Mouse (Mus musculus): Measurements from ENCODE around the gene March10.
A peak's percentile ranks its signal among the peaks of the same experiment; 100 is the strongest.

The March10 gene

GRCm38 (mm10) chr11:105352954-105353890, 103.3 kb downstream of the March10 start:
- DNase-seq (ENCODE audit: low read depth) = no peak

GRCm38 (mm10) chr11:105352152-105352551, 104.4 kb downstream of the March10 start:
- no peak for DNase-seq (ENCODE audit: low read depth)

GRCm38 (mm10) chr11:105350643-105351042, 105.9 kb downstream of the March10 start:
- no peak for DNase-seq (ENCODE audit: low read depth)

- DNase-seq (ENCODE audit: low read depth) = no peak
These were observed 106.7 kb downstream of the March10 start for GRCm38 (mm10) chr11:105349780-105350324.

- DNase-seq (ENCODE audit: low read depth) = no peak
These were observed 108.0 kb downstream of the March10 start for GRCm38 (mm10) chr11:105348495-105348982.

GRCm38 (mm10) chr11:105347162-105348161, 109.1 kb downstream of the March10 start:
- DNase-seq (ENCODE audit: low read depth) = peak; percentile 63

- DNase-seq (ENCODE audit: low read depth) = peak; percentile 11
These were observed 111.3 kb downstream of the March10 start for GRCm38 (mm10) chr11:105345284-105345683.

GRCm38 (mm10) chr11:105338596-105339390, 117.7 kb downstream of the March10 start:
- DNase-seq (ENCODE audit: low read depth) = no peak

GRCm38 (mm10) chr11:105333867-105334670, 122.5 kb downstream of the March10 start:
- no peak for DNase-seq (ENCODE audit: low read depth)

- peak; percentile 7 for DNase-seq (ENCODE audit: low read depth)
These were observed 124.1 kb downstream of the March10 start for GRCm38 (mm10) chr11:105332468-105332867.

GRCm38 (mm10) chr11:105331732-105332131, 124.8 kb downstream of the March10 start:
- no peak for DNase-seq (ENCODE audit: low read depth)

- no peak for DNase-seq (ENCODE audit: low read depth)
These were observed 125.4 kb downstream of the March10 start for GRCm38 (mm10) chr11:105331129-105331528.

GRCm38 (mm10) chr11:105329962-105330361, 126.6 kb downstream of the March10 start:
- DNase-seq (ENCODE audit: low read depth) = no peak

GRCm38 (mm10) chr11:105327101-105327500, 129.4 kb downstream of the March10 start:
- DNase-seq (ENCODE audit: low read depth) = no peak

- no peak for DNase-seq (ENCODE audit: low read depth)
These were observed 133.0 kb downstream of the March10 start for GRCm38 (mm10) chr11:105323530-105323929.

GRCm38 (mm10) chr11:105321090-105321489, 135.4 kb downstream of the March10 start:
- no peak for DNase-seq (ENCODE audit: low read depth)

- no peak for DNase-seq (ENCODE audit: low read depth)
These were observed 138.8 kb downstream of the March10 start for GRCm38 (mm10) chr11:105317769-105318168.

- no peak for DNase-seq (ENCODE audit: low read depth)
These were observed 140.4 kb downstream of the March10 start for GRCm38 (mm10) chr11:105316121-105316520.

GRCm38 (mm10) chr11:105315296-105315695, 141.2 kb downstream of the March10 start:
- no peak for DNase-seq (ENCODE audit: low read depth)

GRCm38 (mm10) chr11:105313633-105314014, 142.9 kb downstream of the March10 start:
- DNase-seq (ENCODE audit: low read depth) = no peak

Data from naive thymus-derived CD4-positive, alpha-beta T cell, adult 2 months (primary cell).